Mouse (Mus musculus) megakaryocyte, embryonic 14.5 days (primary cell): ENCODE measurements around the gene Nr6a1.

Source experiments
- FLI1 ChIP-seq: IDR thresholded peaks from 2 replicates; pipeline ENCODE4 v1.6.1; 2012; ENCODE audit warnings: low read length, inconsistent platforms, mixed read lengths
- GATA1 ChIP-seq: IDR thresholded peaks from 3 replicates; pipeline ENCODE4 v1.6.1; 2012; ENCODE audit warnings: mixed read lengths, low read length, inconsistent platforms, borderline replicate concordance

GRCm38 (mm10) chr2:38974171-38974570 lies 46.7 kb upstream of the Nr6a1 start:
- TF ChIP-seq GATA1 (no peak), FLI1 (no peak)
